Mouse (Mus musculus): ENCODE measurements around the gene Tmem51. TPM values are rescaled to one million over a fixed set of nuclear protein-coding genes. Genes with fewer than 3 reads are reported as not detected.

The Tmem51 gene
- polyA plus RNA-seq, 1 experiment from 2014 or later = 8.3 TPM

DNA sequence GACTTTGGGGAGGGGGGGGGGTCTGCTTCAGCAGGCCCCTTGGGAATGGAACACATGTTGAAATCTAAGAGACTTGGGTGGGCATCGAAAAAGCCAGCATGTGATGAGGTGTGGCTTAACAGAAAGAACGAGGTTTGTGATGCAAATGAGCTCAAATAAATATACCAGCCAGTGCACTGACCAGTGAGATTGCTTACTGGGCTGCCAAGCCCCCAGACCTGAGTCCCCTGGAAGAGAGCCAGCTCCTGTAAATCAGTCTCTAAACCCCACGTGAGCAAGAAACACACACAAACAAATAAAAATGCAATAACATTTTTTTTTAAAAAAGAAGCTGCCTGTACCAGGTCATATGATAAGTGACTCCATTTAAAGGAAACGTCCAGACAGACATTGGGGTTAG, 17.5 kb downstream of the Tmem51 start:
- no peak for ATAC-seq (ENCODE audit: low FRiP score, low read depth)
- Histone ChIP-seq H3K4me3 (no peak overlapping the region), H3K27ac (replicated peaks) (no peak overlapping the region), H3K36me3 (no peaks in the 10 kb centered on the region), H3K27me3 (peaks cover 2% of the 10 kb centered on the region; the same call in 1 of the 2 replicates), H3K9me3 (no peaks in the 10 kb centered on the region), H3K9ac (no peak overlapping the region), H3K4me1 (replicated peaks) (peaks cover 29% of the 10 kb centered on the region), H3K4me2 (no peak overlapping the region)
- 31% methylated on average over 4 of the region's 4 CpGs for WGBS

DNA sequence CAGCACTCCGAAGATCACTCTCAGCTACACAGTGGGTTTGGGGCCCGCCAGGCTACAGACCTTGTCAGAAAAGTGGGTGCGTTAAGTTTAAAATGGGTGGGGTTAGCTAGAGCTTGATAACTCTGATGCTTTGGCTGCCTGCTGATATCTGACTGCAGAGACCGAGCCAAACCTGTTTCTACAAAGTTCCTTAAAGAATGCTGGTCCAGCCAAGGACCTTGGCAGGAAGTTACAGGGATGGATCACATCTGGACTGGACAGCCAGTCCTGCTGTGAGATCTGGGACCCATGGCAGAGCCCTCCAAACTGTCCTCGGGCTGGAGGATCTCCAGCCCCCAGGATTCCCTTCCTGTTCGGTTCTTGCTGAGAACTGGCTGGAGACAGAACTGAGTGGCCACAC, 18.3 kb downstream of the Tmem51 start:
- Histone ChIP-seq H3K9me3 (no peaks in the 10 kb centered on the region), H3K27me3 (peaks cover 2% of the 10 kb centered on the region; the same call in 1 of the 2 replicates), H3K9ac (no peak overlapping the region), H3K4me2 (no peak overlapping the region), H3K27ac (replicated peaks) (no peak overlapping the region; the same call in 1 of the 2 replicates), H3K36me3 (no peaks in the 10 kb centered on the region), H3K4me3 (no peak overlapping the region), H3K4me1 (replicated peaks) (peaks cover 26% of the 10 kb centered on the region)
- 74% methylated on average over 6 of the region's 6 CpGs for WGBS
- no peak for ATAC-seq (ENCODE audit: low FRiP score, low read depth)

DNA sequence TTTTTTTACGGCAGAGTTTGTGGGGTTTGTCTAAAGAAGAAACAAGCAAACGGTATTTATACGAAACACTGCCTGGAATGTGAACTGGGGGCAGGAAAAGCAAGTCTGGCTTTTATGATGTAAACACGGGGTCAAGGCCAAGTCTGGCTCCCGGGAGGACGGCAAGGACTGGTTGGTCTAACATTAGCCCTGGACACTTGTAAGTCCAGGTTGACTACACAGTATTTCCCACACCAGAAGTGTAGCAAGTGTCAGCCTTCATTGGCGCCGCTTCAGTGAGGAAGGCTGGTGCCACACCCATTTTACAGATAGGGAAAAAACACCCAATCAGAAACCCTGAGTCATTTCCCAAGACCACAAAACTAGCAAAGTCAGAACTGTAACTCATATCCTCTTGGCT, 18.8 kb downstream of the Tmem51 start:
- Histone ChIP-seq H3K27me3 (peaks cover 1% of the 10 kb centered on the region; the same call in 1 of the 2 replicates), H3K9ac (no peak overlapping the region), H3K4me1 (replicated peaks) (peaks cover 24% of the 10 kb centered on the region; the same call in 1 of the 2 replicates), H3K9me3 (no peaks in the 10 kb centered on the region), H3K4me3 (no peak overlapping the region), H3K36me3 (no peaks in the 10 kb centered on the region), H3K27ac (replicated peaks) (no peak overlapping the region), H3K4me2 (no peak overlapping the region)
- WGBS = 71% methylated on average over 8 of the region's 8 CpGs
- no peak for ATAC-seq (ENCODE audit: low FRiP score, low read depth)

GRCm38 (mm10) chr4:142064582-142065228, 19.4 kb downstream of the Tmem51 start:
- no peak overlapping the region for H3K9ac ChIP-seq
- H3K27me3 ChIP-seq = no peaks in the 10 kb centered on the region; the same call in 1 of the 2 replicates
- 87% methylated on average over 11 of the region's 11 CpGs for WGBS
- no peaks in the 10 kb centered on the region for H3K36me3 ChIP-seq
- H3K4me1 ChIP-seq (replicated peaks) = peaks cover 23% of the 10 kb centered on the region; the same call in 1 of the 2 replicates
- no peak for ATAC-seq (ENCODE audit: low FRiP score, low read depth)
- no peaks in the 10 kb centered on the region for H3K9me3 ChIP-seq
- no peak overlapping the region for H3K27ac ChIP-seq (replicated peaks)
- H3K4me3 ChIP-seq = no peak overlapping the region
- no peak overlapping the region for H3K4me2 ChIP-seq

DNA sequence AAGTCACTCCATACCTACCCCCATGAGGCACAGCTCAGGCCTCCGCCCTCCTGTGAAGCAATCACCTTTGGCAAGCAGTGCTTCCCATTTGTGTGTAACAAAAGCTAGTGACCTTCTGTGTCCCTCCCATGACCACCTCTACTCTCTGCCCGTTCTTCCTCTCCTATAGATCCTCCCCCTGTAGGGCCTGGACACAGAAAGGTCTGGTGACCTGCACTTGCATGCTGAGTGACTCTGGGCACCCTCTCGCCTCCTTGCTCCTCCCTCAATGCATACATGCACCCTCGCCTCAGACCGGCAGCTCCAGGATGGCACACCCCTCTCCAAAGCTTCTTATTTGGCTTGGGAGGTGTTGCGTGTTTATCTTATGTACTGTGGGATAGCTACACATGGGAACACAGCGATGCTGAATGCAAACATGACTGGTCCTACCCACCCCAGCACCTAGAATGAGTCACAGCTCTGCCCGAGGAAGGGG, 21.0 kb downstream of the Tmem51 start:
- no peaks in the 10 kb centered on the region for H3K27me3 ChIP-seq
- H3K9me3 ChIP-seq = no peaks in the 10 kb centered on the region
- no peak overlapping the region for H3K27ac ChIP-seq (replicated peaks)
- H3K9ac ChIP-seq = no peak overlapping the region
- ATAC-seq (ENCODE audit: low FRiP score, low read depth) = no peak
- H3K4me1 ChIP-seq (replicated peaks) = peaks cover 17% of the 10 kb centered on the region; the same call in 1 of the 2 replicates
- no peak overlapping the region for H3K4me2 ChIP-seq
- no peak overlapping the region for H3K4me3 ChIP-seq
- 91% methylated on average over 8 of the region's 8 CpGs for WGBS
- no peaks in the 10 kb centered on the region for H3K36me3 ChIP-seq

DNA sequence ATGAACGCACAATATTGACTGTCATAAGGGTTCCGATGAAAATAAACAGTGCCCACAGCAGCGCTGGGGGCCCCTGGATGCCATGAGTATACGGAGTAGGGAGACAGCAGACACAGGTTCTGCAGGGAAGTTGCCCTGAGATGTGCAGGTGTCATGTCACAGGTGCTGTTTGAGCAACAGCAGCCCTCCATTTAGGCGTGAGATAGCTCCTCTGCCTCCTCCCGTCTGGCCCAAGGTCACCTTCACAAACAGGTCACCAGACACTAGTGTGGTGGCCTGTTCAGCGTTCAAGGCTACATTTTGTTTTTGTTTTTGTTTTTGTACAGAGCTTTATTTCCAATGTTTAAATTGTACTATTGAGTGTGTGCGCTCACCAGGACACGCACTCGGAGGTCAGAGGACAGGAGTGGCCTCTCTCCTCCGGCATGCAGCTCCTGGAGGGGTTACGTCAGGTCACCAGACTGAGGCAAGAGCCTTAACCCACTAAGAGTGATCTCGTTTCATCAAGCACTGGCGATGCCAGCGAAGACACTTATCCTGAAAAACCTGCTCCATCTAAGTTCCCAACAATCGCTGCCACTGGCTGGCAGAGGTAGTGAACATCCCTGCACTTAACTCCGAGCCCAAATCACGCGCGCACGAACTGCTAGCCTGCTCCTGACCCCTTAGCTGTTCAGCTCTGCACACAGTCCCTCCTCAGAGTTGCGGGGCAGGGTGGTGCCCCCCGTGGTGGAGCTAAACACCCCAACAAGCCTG, 22.4 kb downstream of the Tmem51 start:
- Histone ChIP-seq H3K9ac (no peak overlapping the region), H3K4me1 (replicated peaks) (peaks cover 15% of the 10 kb centered on the region; the same call in 1 of the 2 replicates), H3K4me3 (no peak overlapping the region), H3K9me3 (no peaks in the 10 kb centered on the region), H3K36me3 (no peaks in the 10 kb centered on the region), H3K27ac (replicated peaks) (no peak overlapping the region), H3K4me2 (no peak overlapping the region), H3K27me3 (no peaks in the 10 kb centered on the region)
- no peak for ATAC-seq (ENCODE audit: low FRiP score, low read depth)
- 82% methylated on average over 23 of the region's 23 CpGs for WGBS

DNA sequence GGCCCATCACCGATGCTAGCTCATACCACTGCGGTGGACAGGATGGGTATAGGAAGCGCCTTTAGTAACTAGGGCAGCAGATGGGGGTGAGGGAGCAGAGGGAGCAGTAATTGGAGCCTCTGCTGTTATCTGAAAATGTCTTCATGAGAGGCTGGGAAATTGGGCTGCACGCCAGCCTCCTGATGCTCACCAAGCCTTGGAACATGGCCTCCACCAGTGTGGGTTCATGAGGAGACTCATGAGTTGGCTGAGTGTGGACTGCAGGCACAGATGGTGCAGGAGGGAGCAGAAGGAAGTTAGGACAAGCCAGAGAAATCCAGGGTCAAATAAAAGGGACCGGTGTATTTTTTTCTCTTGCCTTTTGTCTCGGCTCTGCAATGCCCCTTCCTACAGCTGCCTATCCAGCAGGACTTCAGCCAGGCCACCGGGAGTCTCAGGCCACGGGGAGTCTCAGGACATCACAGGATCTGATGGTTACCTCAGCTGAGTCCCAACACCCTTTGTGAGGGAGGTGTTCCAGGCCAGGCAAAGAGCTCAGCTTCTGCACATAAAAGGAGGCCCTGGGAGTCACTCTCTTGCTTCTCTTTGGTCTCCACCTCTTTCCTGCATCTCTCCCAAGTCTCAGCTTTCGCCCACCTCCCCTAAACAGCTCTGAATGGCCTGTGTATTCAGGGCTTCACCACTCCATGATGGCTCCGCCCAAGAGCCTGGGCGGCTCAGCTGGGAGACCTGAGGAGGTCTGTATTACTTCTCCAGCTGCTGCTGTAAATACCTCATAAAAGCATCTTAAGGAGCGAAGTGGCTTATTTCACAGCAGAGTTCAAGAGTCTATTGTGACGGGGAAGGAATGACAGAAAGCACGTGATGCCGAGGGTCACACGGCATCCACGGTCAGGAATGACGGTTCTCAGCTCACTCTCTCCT, 23.4 kb downstream of the Tmem51 start:
- H3K36me3 ChIP-seq = no peaks in the 10 kb centered on the region
- no peak overlapping the region for H3K9ac ChIP-seq
- 55% methylated on average over 18 of the region's 18 CpGs for whole genome bisulfite sequencing
- no peak overlapping the region for H3K27ac ChIP-seq (replicated peaks)
- H3K27me3 ChIP-seq = no peaks in the 10 kb centered on the region
- ATAC-seq (ENCODE audit: low FRiP score, low read depth) = 0 out of 2 replicates have a peak, but pooled peaks have one; percentile 31
- no peak overlapping the region for H3K4me3 ChIP-seq
- H3K9me3 ChIP-seq = no peaks in the 10 kb centered on the region
- H3K4me2 ChIP-seq = no peak overlapping the region
- H3K4me1 ChIP-seq (replicated peaks) = 0 out of 2 replicates have a peak, but pooled peaks cover 7% of the 10 kb centered on the region

- 0 out of 2 replicates have a peak, but pooled peaks cover 7% of the 10 kb centered on the region for H3K4me1 ChIP-seq (replicated peaks)
- H3K9ac ChIP-seq = no peak overlapping the region
- 86% methylated on average over 8 of the region's 8 CpGs for WGBS
- H3K4me3 ChIP-seq = no peak overlapping the region
- no peak overlapping the region for H3K4me2 ChIP-seq
- H3K9me3 ChIP-seq = no peaks in the 10 kb centered on the region
- H3K36me3 ChIP-seq = no peaks in the 10 kb centered on the region
- H3K27me3 ChIP-seq = no peaks in the 10 kb centered on the region
- no peak for ATAC-seq (ENCODE audit: low FRiP score, low read depth)
- no peak overlapping the region for H3K27ac ChIP-seq (replicated peaks)
Observed at GRCm38 (mm10) chr4:142059841-142060193, 24.3 kb downstream of the Tmem51 start.

GRCm38 (mm10) chr4:142059113-142059840, 24.8 kb downstream of the Tmem51 start:
- H3K9me3 ChIP-seq = no peaks in the 10 kb centered on the region
- no peaks in the 10 kb centered on the region for H3K27me3 ChIP-seq
- H3K4me2 ChIP-seq = no peak overlapping the region
- no peak overlapping the region for H3K4me3 ChIP-seq
- no peaks in the 10 kb centered on the region for H3K36me3 ChIP-seq
- H3K27ac ChIP-seq (replicated peaks) = no peak overlapping the region
- WGBS = 74% methylated on average over 13 of the region's 13 CpGs
- no peak for ATAC-seq (ENCODE audit: low FRiP score, low read depth)
- H3K9ac ChIP-seq = no peak overlapping the region
- H3K4me1 ChIP-seq (replicated peaks) = 0 out of 2 replicates have a peak, but pooled peaks cover 7% of the 10 kb centered on the region

GRCm38 (mm10) chr4:142057529-142058216, 26.4 kb downstream of the Tmem51 start:
- no peaks in the 10 kb centered on the region for H3K36me3 ChIP-seq
- H3K4me1 ChIP-seq (replicated peaks) = 0 out of 2 replicates have a peak, but pooled peaks cover 7% of the 10 kb centered on the region
- H3K27me3 ChIP-seq = no peaks in the 10 kb centered on the region
- 81% methylated on average over 22 of the region's 22 CpGs for WGBS
- peak; percentile 25; the same call in 1 of the 2 replicates for ATAC-seq (ENCODE audit: low FRiP score, low read depth)
- H3K4me2 ChIP-seq = no peak overlapping the region
- H3K27ac ChIP-seq (replicated peaks) = no peak overlapping the region
- H3K9ac ChIP-seq = no peak overlapping the region
- H3K9me3 ChIP-seq = no peaks in the 10 kb centered on the region
- no peak overlapping the region for H3K4me3 ChIP-seq

Data from hindbrain, embryonic 15.5 days (tissue).